8 mouse cellular contexts compared by ENCODE assay signal in genomic region chr5:135264548-135264947, GRCm38 (mm10). TPM values are rescaled to one million over a fixed set of nuclear protein-coding genes. Genes with fewer than 3 reads are reported as not detected.
DNase-seq lines count a peak whose midpoint lies in the region; ATAC-seq lines count a peak whose summit lies in the region.

No protein-coding gene starts in this region.

- no peaks in the 10 kb centered on the region for H3K27me3 ChIP-seq in heart, embryonic 14.5 days (ENCODE audit: control insufficient read depth, insufficient read depth, low read length)
- no peaks in the 10 kb centered on the region for H3K27me3 ChIP-seq in forebrain, embryonic 16.5 days (replicated peaks; ENCODE audit: control insufficient read depth, insufficient read depth, low read length)
- no peaks in the 10 kb centered on the region for H3K27me3 ChIP-seq in limb, embryonic 13.5 days
- H3K27me3 ChIP-seq in neural tube, embryonic 13.5 days: no peaks in the 10 kb centered on the region

- no peaks in the 10 kb centered on the region for H3K9me3 ChIP-seq in heart, embryonic 14.5 days (ENCODE audit: control insufficient read depth, low read length)
- no peaks in the 10 kb centered on the region for H3K9me3 ChIP-seq in forebrain, embryonic 16.5 days (ENCODE audit: control insufficient read depth, low read length)
- H3K9me3 ChIP-seq in limb, embryonic 13.5 days: no peaks in the 10 kb centered on the region
- H3K9me3 ChIP-seq in neural tube, embryonic 13.5 days: no peaks in the 10 kb centered on the region

- H3K27ac ChIP-seq in heart, embryonic 14.5 days (replicated peaks in 1 of 2; ENCODE audit: control insufficient read depth in 1 of 2, insufficient read depth in 1 of 2, low read depth in 2 of 2, low read length in 2 of 2): peak overlapping the region in 1 of 2 experiments; percentile 68; a peak in 3 of 4 replicates
- 0 out of 2 replicates have a peak overlapping the region, but pooled peaks have one; percentile 3 for H3K27ac ChIP-seq in forebrain, embryonic 16.5 days (ENCODE audit: low read length)
- peak overlapping the region; percentile 88 for H3K27ac ChIP-seq in limb, embryonic 13.5 days
- peak overlapping the region; percentile 78 for H3K27ac ChIP-seq in neural tube, embryonic 13.5 days (replicated peaks)

- H3K36me3 ChIP-seq in heart, embryonic 14.5 days (ENCODE audit: control insufficient read depth, insufficient read depth, low read length): no peaks in the 10 kb centered on the region
- H3K36me3 ChIP-seq in forebrain, embryonic 16.5 days (ENCODE audit: control insufficient read depth, insufficient read depth): no peaks in the 10 kb centered on the region
- no peaks in the 10 kb centered on the region for H3K36me3 ChIP-seq in limb, embryonic 13.5 days
- no peaks in the 10 kb centered on the region for H3K36me3 ChIP-seq in neural tube, embryonic 13.5 days

- H3K4me2 ChIP-seq in heart, embryonic 14.5 days (ENCODE audit: low read length): peak overlapping the region; percentile 51
- H3K4me2 ChIP-seq in forebrain, embryonic 16.5 days (ENCODE audit: low read length): no peak overlapping the region
- peak overlapping the region; percentile 49 for H3K4me2 ChIP-seq in limb, embryonic 13.5 days (replicated peaks)
- H3K4me2 ChIP-seq in neural tube, embryonic 13.5 days: peak overlapping the region; percentile 38

- H3K4me1 ChIP-seq in heart, embryonic 14.5 days (ENCODE audit: control insufficient read depth in 2 of 2, insufficient read depth in 2 of 2, low read length in 2 of 2): peaks cover 11 to 12% of the 10 kb centered on the region in 2 experiments
- peaks cover 7% of the 10 kb centered on the region; the same call in 1 of the 2 replicates for H3K4me1 ChIP-seq in forebrain, embryonic 16.5 days (replicated peaks; ENCODE audit: control insufficient read depth, insufficient read depth, low read length)
- peaks cover 31% of the 10 kb centered on the region for H3K4me1 ChIP-seq in limb, embryonic 13.5 days
- peaks cover 26% of the 10 kb centered on the region for H3K4me1 ChIP-seq in neural tube, embryonic 13.5 days (replicated peaks)

- no peak for DNase-seq in heart, postnatal 25 days (ENCODE audit: low spot score)
- no peak for DNase-seq in frontal cortex, postnatal 36 days (ENCODE audit: low spot score in 2 of 2)
- no peak for DNase-seq in ovary, postnatal 10 days (ENCODE audit: low spot score)
- no peak for DNase-seq in right cerebral cortex, postnatal 36 days (ENCODE audit: low spot score in 2 of 2)

- ATAC-seq in heart, embryonic 14.5 days (ENCODE audit: insufficient number of reproducible peaks, insufficient read depth, low FRiP score, low read depth): no peak
- ATAC-seq in forebrain, embryonic 16.5 days: 0 out of 2 replicates have a peak, but pooled peaks have one; percentile 3
- ATAC-seq in limb, embryonic 13.5 days (ENCODE audit: low FRiP score, low read depth): peak; percentile 62
- ATAC-seq in neural tube, embryonic 13.5 days (ENCODE audit: low read depth): peak; percentile 64

- intact Hi-C loops in heart, postnatal 25 days (cut with DNase I): no loop called here

- H3K9ac ChIP-seq in heart, embryonic 14.5 days (ENCODE audit: low read length): no peak overlapping the region
- H3K9ac ChIP-seq in forebrain, embryonic 16.5 days (replicated peaks; ENCODE audit: low read depth, low read length): no peak overlapping the region
- H3K9ac ChIP-seq in limb, embryonic 13.5 days: 0 out of 2 replicates have a peak overlapping the region, but pooled peaks have one; percentile 5
- no peak overlapping the region for H3K9ac ChIP-seq in neural tube, embryonic 13.5 days

- H3K4me3 ChIP-seq in heart, embryonic 14.5 days (ENCODE audit: control insufficient read depth in 1 of 2, insufficient read depth in 1 of 2, low read depth in 1 of 2, low read length in 2 of 2): no peak overlapping the region
- H3K4me3 ChIP-seq in forebrain, embryonic 16.5 days (replicated peaks; ENCODE audit: low read length): no peak overlapping the region
- no peak overlapping the region for H3K4me3 ChIP-seq in limb, embryonic 13.5 days
- H3K4me3 ChIP-seq in neural tube, embryonic 13.5 days: no peak overlapping the region

- 41% methylated on average over 9 of the region's 9 CpGs for WGBS in heart, embryonic 14.5 days
- 61% methylated on average over 9 of the region's 9 CpGs for WGBS in forebrain, embryonic 16.5 days
- 35% methylated on average over 9 of the region's 9 CpGs for WGBS in limb, embryonic 13.5 days
- WGBS in neural tube, embryonic 13.5 days: 47% methylated on average over 9 of the region's 9 CpGs

RNA-seq across cellular contexts. Expression of gene Fzd9, which starts 13.5 kb away (rescaled TPM):
- 5.2 and 5.8 TPM in 2 replicates for polyA plus RNA-seq in heart, embryonic 14.5 days (2014; fragmentation: Nextera tagmentation; extraction: Ambion mirVana)
- under 1 TPM; 0.61 to 0.73 TPM for total RNA-seq in heart, postnatal 25 days (2021)
- polyA plus RNA-seq in forebrain, embryonic 16.5 days (2015; fragmentation: Nextera tagmentation; extraction: Ambion mirVana): 11.9 and 12.4 TPM in 2 replicates
- polyA plus RNA-seq in limb, embryonic 13.5 days (2015; fragmentation: Nextera tagmentation; extraction: Ambion mirVana): 19.4 and 21.1 TPM in 2 replicates
- 11.6 and 12.1 TPM in 2 replicates for polyA plus RNA-seq in neural tube, embryonic 13.5 days (2015; fragmentation: Nextera tagmentation; extraction: Ambion mirVana)
